25 mouse cellular contexts compared by ENCODE assay signal in genomic region chr8:110811793-110812192, GRCm38 (mm10). TPM values are rescaled to one million over a fixed set of nuclear protein-coding genes. Genes with fewer than 3 reads are reported as not detected.
"Had no signal": no experiment of that assay in that cellular context is flagged by ENCODE, and none has a peak within 500 bp of the region (broad histone marks: within the 10 kb centered on the region; RNA-seq: fewer than 3 reads in every experiment).

No protein-coding gene starts in this region.

- H3K4me2 ChIP-seq: heart, embryonic 12.5 days; hindbrain, embryonic 13.5 days; hindbrain, embryonic 15.5 days; kidney, embryonic 15.5 days; limb, embryonic 13.5 days; limb, embryonic 15.5 days; liver, embryonic 12.5 days had no signal

- ATAC-seq: hindbrain, postnatal 0 days; intestine, embryonic 16.5 days; liver, embryonic 12.5 days had no signal

- H3K4me3 ChIP-seq: heart, adult 2 months; heart, embryonic 12.5 days; hindbrain, embryonic 13.5 days; hindbrain, embryonic 15.5 days; kidney, embryonic 15.5 days; limb, embryonic 13.5 days; limb, embryonic 15.5 days; liver, embryonic 12.5 days had no signal

- H3K27ac ChIP-seq: heart, adult 2 months; hindbrain, embryonic 13.5 days; hindbrain, embryonic 15.5 days; hindbrain, postnatal 0 days; kidney, embryonic 15.5 days; kidney, postnatal 0 days; limb, embryonic 13.5 days; limb, embryonic 15.5 days; liver, embryonic 12.5 days; liver, embryonic 14.5 days had no signal

- DNase-seq: gastrocnemius, postnatal 14 days; heart, adult 2 months; heart, postnatal 10 days; kidney, adult 11 months; kidney, adult 2 months; kidney, adult 9 months; kidney, postnatal 14 days; kidney, postnatal 36 days; layer of hippocampus, adult 9-11 months; layer of hippocampus, postnatal 36 days; left cerebral cortex, postnatal 4 days had no signal

- H3K27me3 ChIP-seq: heart, embryonic 12.5 days; hindbrain, embryonic 13.5 days; hindbrain, embryonic 15.5 days; kidney, embryonic 15.5 days; limb, embryonic 13.5 days; limb, embryonic 15.5 days; liver, embryonic 12.5 days had no signal

- H3K4me1 ChIP-seq: hindbrain, embryonic 13.5 days; hindbrain, embryonic 15.5 days; liver, embryonic 12.5 days had no signal

- H3K9ac ChIP-seq: heart, embryonic 12.5 days; hindbrain, embryonic 13.5 days; hindbrain, embryonic 15.5 days; kidney, embryonic 15.5 days; limb, embryonic 13.5 days; limb, embryonic 15.5 days; liver, embryonic 12.5 days; liver, embryonic 14.5 days had no signal

- H3K9me3 ChIP-seq: heart, embryonic 12.5 days; hindbrain, embryonic 13.5 days; hindbrain, embryonic 15.5 days; kidney, embryonic 15.5 days; limb, embryonic 13.5 days; limb, embryonic 15.5 days; liver, embryonic 12.5 days had no signal

RNA-seq across cellular contexts. Expression of gene Il34, which starts 6.1 kb away (rescaled TPM):
- total RNA-seq: granulocyte monocyte progenitor cell, adult 5-6 weeks; hematopoietic stem cell, adult 5-6 weeks had no signal
- polyA plus RNA-seq: limb, embryonic 11.5 days; liver, embryonic 12.5 days; liver, embryonic 14.5 days had no signal
